Mouse (Mus musculus) frontal cortex, adult 2 months (tissue): Measurements from ENCODE around the gene Mars. TPM values are rescaled to one million over a fixed set of nuclear protein-coding genes. Genes with fewer than 3 reads are reported as not detected.

Experiments
- DNase-seq, 2 experiments: peaks; one replicate each; pipeline ENCODE4 v3.0.0; 2022; ENCODE audit warnings: low spot score in 1 of 2; ENCODE audit errors: extremely low spot score in 1 of 2
- polyA plus RNA-seq: library from polyadenylated mRNA; depleted of rRNA; stranded (reverse); fragments of >200 nt; gene quantifications from 2 replicates; pipeline ENCODE4 v1.2.3, GENCODE M21; 2012; rRNA removed

Gene Mars
- polyA plus RNA-seq, 1 experiment: 81.8 TPM

DNA sequence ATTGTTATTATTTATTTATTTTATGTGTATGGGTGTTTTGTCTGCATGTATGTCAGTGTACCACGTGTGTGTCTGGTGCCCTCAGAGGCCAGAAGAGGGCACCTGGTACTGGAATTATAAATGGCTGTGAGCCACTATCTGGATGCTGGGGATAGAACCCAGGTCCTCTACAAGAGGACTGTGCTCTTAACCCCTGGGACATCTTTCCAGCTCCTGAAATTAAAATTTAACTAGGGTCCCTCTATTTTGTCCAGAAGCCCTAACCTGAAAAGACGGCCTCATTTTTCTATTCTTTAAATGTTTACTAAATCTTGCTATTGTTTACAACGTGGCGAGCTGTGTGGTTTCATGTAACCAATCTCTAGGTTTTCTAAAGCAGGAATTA is 45.9 kb downstream of the Mars start:
- no peak for DNase-seq

GRCm38 (mm10) chr10:127264971-127265370 is 46.6 kb downstream of the Mars start:
- no peak for DNase-seq

- DNase-seq: no peak
Measured at GRCm38 (mm10) chr10:127264336-127264735, 47.2 kb downstream of the Mars start.

GRCm38 (mm10) chr10:127263631-127264030 is 48.0 kb downstream of the Mars start:
- no peak for DNase-seq

- peak; percentile 41 to 82 for DNase-seq
Measured at GRCm38 (mm10) chr10:127262548-127263398, 48.8 kb downstream of the Mars start, which contains the start of gene Kif5a. TSS of gene Kif5a (minus strand) at chr10:127263348.

DNA sequence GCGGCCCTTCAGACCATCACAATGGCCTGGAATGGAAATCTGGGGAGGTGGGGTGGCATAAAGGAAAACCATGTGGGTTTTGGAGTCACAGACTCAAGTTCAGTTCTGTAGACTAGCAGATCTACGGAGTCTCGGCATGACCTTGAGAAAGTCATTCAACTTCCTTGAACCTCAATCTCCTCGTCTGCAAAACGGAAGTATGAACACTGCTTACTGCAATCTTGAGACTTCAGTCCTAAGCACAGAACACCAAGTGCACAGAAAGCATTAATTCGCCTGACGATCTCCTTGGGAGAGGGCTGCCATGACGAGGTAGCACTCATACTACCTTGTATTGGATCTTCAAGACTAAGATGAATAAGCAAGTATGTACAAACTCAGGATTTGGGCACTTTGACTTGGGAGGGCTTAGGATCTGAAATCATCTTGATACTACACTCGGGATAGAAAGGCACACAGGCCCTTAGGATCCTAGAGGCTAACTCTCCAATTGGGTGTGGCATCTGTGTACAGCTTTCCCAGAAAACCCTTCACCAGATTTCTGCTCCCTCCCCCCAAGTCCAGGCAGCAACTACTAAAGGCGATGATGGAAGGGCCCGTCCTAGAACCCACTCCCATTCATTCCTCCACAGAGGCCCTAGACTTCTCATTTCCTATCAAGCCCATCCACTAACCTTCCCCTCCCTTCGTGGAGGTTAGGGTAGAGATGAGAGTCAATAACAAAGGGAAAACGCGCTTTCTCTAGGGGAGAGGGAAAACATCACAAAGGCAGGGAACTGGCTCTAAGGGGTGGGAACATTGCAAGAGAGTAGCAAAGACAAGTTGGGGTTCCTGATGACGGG is 49.7 kb downstream of the Mars start:
- no peak for DNase-seq

DNA sequence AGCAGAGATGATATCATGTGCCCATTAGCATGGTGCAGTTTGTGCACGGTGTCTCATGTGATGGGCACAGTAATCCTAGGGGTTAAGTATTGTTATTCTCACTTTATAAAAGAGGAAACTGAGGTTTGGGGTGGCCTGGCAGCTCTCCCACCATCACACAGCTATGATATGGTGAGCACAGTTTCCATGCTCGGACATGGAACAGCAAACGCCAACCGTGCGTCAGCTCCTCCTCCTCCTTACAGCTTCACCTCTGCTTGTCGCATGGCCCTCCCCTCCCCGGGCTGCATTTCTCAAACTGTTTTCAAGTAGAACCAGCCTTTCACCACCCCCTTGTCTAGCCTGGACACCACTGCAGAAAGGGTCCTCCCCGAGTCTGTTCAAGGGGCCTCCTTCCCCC is 53.1 kb downstream of the Mars start:
- DNase-seq: no peak

DNA sequence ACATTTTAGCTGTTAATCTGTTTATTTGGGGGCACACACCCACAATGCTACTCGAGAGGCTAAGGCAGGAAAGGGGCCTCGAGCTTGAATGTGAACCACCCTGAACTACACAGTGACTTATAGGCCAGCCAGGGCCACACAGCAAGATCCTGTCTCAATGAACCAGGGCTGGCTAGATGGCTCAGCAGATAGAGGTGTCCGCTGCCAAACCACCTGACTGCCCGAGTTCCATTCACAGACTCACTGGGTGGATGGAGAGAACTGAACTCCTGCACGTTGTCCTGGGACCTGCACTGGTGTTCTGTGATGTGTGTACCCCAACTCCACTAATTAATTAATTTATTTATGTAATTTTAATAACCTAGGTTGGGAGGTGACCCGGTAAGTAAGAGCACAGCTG is 53.8 kb downstream of the Mars start:
- DNase-seq: no peak

GRCm38 (mm10) chr10:127255625-127256345 is 55.8 kb downstream of the Mars start:
- DNase-seq: peak in 1 of 2 experiments; percentile 42

DNA sequence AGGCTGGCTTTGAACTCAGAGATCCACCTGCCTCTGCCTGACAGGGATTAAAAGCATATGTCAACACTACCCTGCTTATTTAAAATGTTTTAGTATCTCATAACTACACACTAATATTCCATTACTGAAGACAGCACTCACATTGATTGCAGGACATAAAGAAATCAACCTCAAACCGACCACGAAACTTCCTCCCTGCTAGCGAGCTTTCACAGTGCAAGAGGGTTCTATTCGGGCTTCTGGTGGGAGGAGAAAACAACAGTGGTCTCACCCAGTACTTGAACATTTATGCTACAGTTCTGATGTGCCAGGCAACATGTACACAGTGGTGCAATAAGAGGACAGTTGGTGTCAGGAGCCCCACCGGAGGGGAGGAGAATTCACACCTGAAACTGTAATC is 60.8 kb downstream of the Mars start:
- no peak for DNase-seq

Other genes starting within 250 kb of the Mars start
- 154 and 167 TPM in 2 replicates for gene Cdk4, start 248.3 kb downstream of the Mars start, polyA plus RNA-seq
- gene Tspan31, start 241.5 kb downstream of the Mars start, polyA plus RNA-seq: 89.9 and 91.7 TPM in 2 replicates
- gene Agap2, start 236.5 kb downstream of the Mars start, polyA plus RNA-seq: 450 and 465 TPM in 2 replicates
- 106 and 108 TPM in 2 replicates for gene Os9, start 190.7 kb downstream of the Mars start, polyA plus RNA-seq
- 112 and 132 TPM in 2 replicates for gene B4galnt1, start 146.6 kb downstream of the Mars start, polyA plus RNA-seq
- 5.5 and 6.6 TPM in 2 replicates for gene Slc26a10, start 131.1 kb downstream of the Mars start, polyA plus RNA-seq
- gene Arhgef25, start 121.7 kb downstream of the Mars start, polyA plus RNA-seq: 184 and 198 TPM in 2 replicates
- 375 and 413 TPM in 2 replicates for gene Dtx3, start 116.1 kb downstream of the Mars start, polyA plus RNA-seq
- gene Pip4k2c, start 100.2 kb downstream of the Mars start, polyA plus RNA-seq: 97.3 and 97.4 TPM in 2 replicates
- 795 and 907 TPM in 2 replicates for gene Kif5a, start 48.4 kb downstream of the Mars start, polyA plus RNA-seq
- 285 and 313 TPM in 2 replicates for gene Dctn2, start 45.4 kb downstream of the Mars start, polyA plus RNA-seq
- 50.0 and 51.5 TPM in 2 replicates for gene Mbd6, start 22.8 kb downstream of the Mars start, polyA plus RNA-seq
- gene Arhgap9, start 10.2 kb upstream of the Mars start, polyA plus RNA-seq: 1.1 and 1.3 TPM in 2 replicates
- gene Gli1, start 30.2 kb upstream of the Mars start, polyA plus RNA-seq: 2.0 and 3.2 TPM in 2 replicates
- 0.10 and 0.13 TPM in 2 replicates for gene Inhbe, start 42.6 kb upstream of the Mars start, polyA plus RNA-seq
- gene Inhbc, start 58.6 kb upstream of the Mars start, polyA plus RNA-seq: not detected in 2 replicates
- gene R3hdm2, start 68.5 kb upstream of the Mars start, polyA plus RNA-seq: 179 and 210 TPM in 2 replicates
- 8.8 and 9.8 TPM in 2 replicates for gene Stac3, start 189.9 kb upstream of the Mars start, polyA plus RNA-seq
- gene Ndufa4l2, start 203.2 kb upstream of the Mars start, polyA plus RNA-seq: 10.3 and 10.8 TPM in 2 replicates
- gene Shmt2, start 210.7 kb upstream of the Mars start, polyA plus RNA-seq: 45.3 and 46.6 TPM in 2 replicates
- 9.3 and 12.1 TPM in 2 replicates for gene Nxph4, start 222.8 kb upstream of the Mars start, polyA plus RNA-seq